ENCODE assay signal across 22 mouse cellular contexts in genomic region chr13:104869907-104870306, GRCm38 (mm10). TPM values are rescaled to one million over a fixed set of nuclear protein-coding genes. Genes with fewer than 3 reads are reported as not detected.
"Had no signal": no experiment of that assay in that cellular context is flagged by ENCODE, and none has a peak within 500 bp of the region (broad histone marks: within the 10 kb centered on the region; RNA-seq: fewer than 3 reads in every experiment).

No protein-coding gene starts in this region.

- H3K4me1 ChIP-seq: liver, embryonic 15.5 days; lung, embryonic 15.5 days; midbrain, embryonic 12.5 days; midbrain, embryonic 15.5 days; neural tube, embryonic 12.5 days; stomach, embryonic 15.5 days had no signal

- H3K4me3 ChIP-seq: liver, embryonic 15.5 days; lung, embryonic 15.5 days; megakaryocyte, embryonic 14.5 days; midbrain, embryonic 12.5 days; midbrain, embryonic 15.5 days; neural tube, embryonic 12.5 days; stomach, embryonic 15.5 days had no signal

- H3K27me3 ChIP-seq: midbrain, embryonic 12.5 days; stomach, embryonic 15.5 days had no signal

- H3K9ac ChIP-seq: liver, embryonic 15.5 days; liver, postnatal 0 days; lung, embryonic 15.5 days; midbrain, embryonic 12.5 days; midbrain, embryonic 15.5 days; neural tube, embryonic 12.5 days; stomach, embryonic 15.5 days had no signal

- H3K4me2 ChIP-seq: liver, embryonic 15.5 days; lung, embryonic 15.5 days; midbrain, embryonic 12.5 days; midbrain, embryonic 15.5 days; neural tube, embryonic 12.5 days; stomach, embryonic 15.5 days had no signal

- H3K27ac ChIP-seq: liver, embryonic 15.5 days; lung, embryonic 15.5 days; macrophage; midbrain, embryonic 12.5 days; midbrain, embryonic 15.5 days; neural tube, embryonic 12.5 days; stomach, embryonic 15.5 days; stomach, postnatal 0 days had no signal

- ATAC-seq: liver, postnatal 0 days; lung, postnatal 0 days; midbrain, embryonic 15.5 days had no signal

- H3K9me3 ChIP-seq: liver, embryonic 15.5 days; lung, embryonic 15.5 days; midbrain, embryonic 12.5 days; midbrain, embryonic 15.5 days; neural tube, embryonic 12.5 days; stomach, embryonic 15.5 days had no signal

- H3K36me3 ChIP-seq: liver, embryonic 15.5 days; lung, embryonic 15.5 days; midbrain, embryonic 12.5 days; midbrain, embryonic 15.5 days; neural tube, embryonic 12.5 days; stomach, embryonic 15.5 days had no signal

- DNase-seq: liver, postnatal 0 days; lung, adult 2 months; lung, postnatal 14 days; lung, postnatal 36 days; right cerebral cortex, postnatal 25 days; thymus, adult 18-20 months; thymus, postnatal 14 days; thymus, postnatal 36 days had no signal

RNA-seq across cellular contexts. Expression of gene Shisal2b, which starts 6.2 kb away (rescaled TPM):
- total RNA-seq: megakaryocyte progenitor cell, adult 5-6 weeks; monocyte, adult 5-6 weeks; neutrophil, adult 5-6 weeks had no signal
- polyA plus RNA-seq: liver, embryonic 15.5 days; liver, postnatal 0 days; lung, adult 2 months; lung, postnatal 0 days; macrophage; spleen, adult 2 months; stomach, postnatal 0 days had no signal
